Mouse (Mus musculus) heart, adult 2 months (tissue): Measurements from ENCODE around the gene Tmem167b.

Experiments
- CTCF ChIP-seq: fragments of 200-600 bp; IDR thresholded peaks from 2 replicates; pipeline ENCODE4 v1.8.1; 2022; ENCODE audit warnings: antibody characterized with exemption, mild to moderate bottlenecking, moderate library complexity
- EP300 ChIP-seq: fragments of 200-500 bp; IDR thresholded peaks from 2 replicates; pipeline ENCODE4 v1.6.1; 2011; ENCODE audit warnings: low read depth, low read length, control low read depth; ENCODE audit not compliant: insufficient read depth

DNA sequence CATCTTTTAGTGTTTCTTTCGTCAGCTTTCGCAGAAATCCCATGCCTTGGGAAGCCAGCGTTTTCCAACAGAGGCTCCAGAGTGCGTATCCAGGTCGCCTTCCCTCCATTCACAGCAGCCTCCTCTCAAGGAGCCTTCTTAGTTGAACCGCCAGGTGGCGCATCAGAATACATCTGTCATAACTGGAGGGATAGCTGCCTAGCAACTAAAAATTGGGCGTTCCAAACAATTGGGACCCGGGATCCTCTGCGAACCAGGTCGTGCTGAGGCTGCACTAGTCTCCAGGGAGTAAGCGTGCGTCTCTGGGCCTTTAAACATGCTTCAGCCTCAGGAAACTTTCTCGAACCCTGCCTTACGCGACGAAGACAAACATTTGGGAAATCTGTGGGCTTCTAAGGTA, 25.0 kb downstream of the Tmem167b start:
- TF ChIP-seq EP300: no peak
- peak; percentile 94 for TF ChIP-seq CTCF
